Mouse (Mus musculus): ENCODE measurements around the gene Phxr2.

- TF ChIP-seq CTCF (IDR thresholded peaks at IDR 0.05; ENCODE audit: extremely low read depth, insufficient read length, insufficient replicate concordance, low read depth, low read length) (no peak), POLR2A (IDR thresholded peaks at IDR 0.05; ENCODE audit: low read depth, low read length) (no peak)
Measured at GRCm38 (mm10) chr10:99116650-99117615, 9.2 kb downstream of the Phxr2 start.
